Mouse (Mus musculus): ENCODE data around the gene Ugt2b34. TPM values are rescaled to one million over a fixed set of nuclear protein-coding genes. Genes with fewer than 3 reads are reported as not detected.

Gene Ugt2b34
- 0.06 TPM in 1 of 2 replicates, not detected in the other for polyA plus RNA-seq (2016; fragmentation: Nextera tagmentation; extraction: Ambion mirVana)

DNA sequence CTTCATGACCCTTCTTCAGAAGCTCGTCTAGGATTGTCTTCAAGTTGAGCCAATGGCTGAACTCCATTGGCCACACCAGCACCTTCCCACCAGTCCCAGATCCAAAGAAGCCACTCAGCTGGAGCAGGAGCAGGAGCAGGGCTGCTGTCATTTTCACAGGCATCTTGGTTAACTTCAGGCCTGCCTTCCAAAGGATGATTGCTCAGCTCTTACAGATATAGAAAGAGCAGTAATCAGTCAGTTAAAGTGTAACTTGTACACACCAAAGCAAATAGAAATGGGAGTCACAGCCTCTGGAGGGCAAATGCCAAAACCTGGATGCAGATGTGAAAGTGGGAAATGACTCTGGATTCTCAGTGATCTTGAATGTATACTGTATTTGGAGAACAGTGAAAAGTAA is at the start of gene Ugt2b34:
Gene Ugt2b34 (minus strand): TSS at position 180 of the 400 bp plus-strand sequence.
- H3K27me3 ChIP-seq (replicated peaks; ENCODE audit: low read depth, poor library complexity, severe bottlenecking): no peaks in the 10 kb centered on the region
- 62% methylated on average over 1 of the region's 1 CpGs for WGBS
- H3K9me3 ChIP-seq: no peaks in the 10 kb centered on the region
- no peak for DNase-seq (ENCODE audit: low spot score)
- H3K4me1 ChIP-seq: no peaks in the 10 kb centered on the region
- no peaks in the 10 kb centered on the region for H3K36me3 ChIP-seq (replicated peaks)
- no peak within 1 kb of the TSS for H3K4me3 ChIP-seq
- no peak within 1 kb of the TSS for H3K27ac ChIP-seq (replicated peaks)

DNA sequence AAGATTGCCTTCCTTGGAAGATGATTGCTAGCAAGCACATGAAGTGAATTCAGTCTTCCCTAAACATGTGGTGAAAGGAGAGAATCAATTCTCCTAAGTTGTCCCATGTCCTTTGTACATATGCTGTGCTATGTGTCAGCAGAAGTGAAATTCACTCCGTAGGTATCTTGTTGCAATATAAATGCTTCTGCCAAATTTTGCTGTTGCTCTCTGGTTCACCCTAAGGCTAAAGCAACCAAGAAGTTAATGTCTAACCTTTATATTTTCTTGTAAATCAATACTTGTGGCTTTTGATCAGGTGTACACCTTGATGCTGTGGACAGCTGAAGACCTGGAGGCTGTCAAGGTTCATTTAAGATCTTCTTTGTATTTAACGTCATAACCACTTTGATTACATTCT is 35.4 kb upstream of the Ugt2b34 start:
- Histone ChIP-seq H3K4me1 (no peaks in the 10 kb centered on the region), H3K36me3 (replicated peaks) (no peaks in the 10 kb centered on the region), H3K27ac (replicated peaks) (no peak overlapping the region), H3K27me3 (replicated peaks; ENCODE audit: low read depth, poor library complexity, severe bottlenecking) (no peaks in the 10 kb centered on the region), H3K9me3 (no peaks in the 10 kb centered on the region), H3K4me3 (no peak overlapping the region)
- WGBS: 93% methylated on average over 2 of the region's 2 CpGs
- DNase-seq (ENCODE audit: low spot score): no peak

DNA sequence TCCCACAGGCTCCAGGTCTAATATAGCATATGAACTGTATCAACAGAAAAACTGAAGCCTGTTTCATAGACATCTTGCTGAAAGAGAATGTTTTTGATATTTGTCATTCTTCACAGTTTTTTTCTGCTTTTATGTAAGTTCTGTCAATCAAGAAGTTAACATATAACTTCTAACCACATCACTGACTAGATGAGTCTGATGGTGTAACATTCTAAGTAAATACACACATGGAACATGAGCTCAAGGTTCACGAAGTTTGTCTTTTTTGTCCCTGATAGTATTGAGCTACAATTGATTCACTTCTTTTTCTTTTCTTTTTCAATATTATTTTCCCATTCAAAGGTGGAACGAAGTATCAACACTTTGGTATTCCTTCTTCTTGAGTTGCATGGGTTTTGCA is 19.7 kb upstream of the Ugt2b34 start, which contains the start of gene Ugt2b1:
Gene Ugt2b1 (minus strand): TSS at position 105 of the 400 bp plus-strand sequence.
- Histone ChIP-seq H3K27me3 (replicated peaks; ENCODE audit: low read depth, poor library complexity, severe bottlenecking) (no peaks in the 10 kb centered on the region), H3K36me3 (replicated peaks) (no peaks in the 10 kb centered on the region), H3K27ac (replicated peaks) (no peak within 1 kb of the TSS), H3K9me3 (no peaks in the 10 kb centered on the region), H3K4me1 (no peaks in the 10 kb centered on the region), H3K4me3 (no peak within 1 kb of the TSS)
- WGBS: 82% methylated on average over 2 of the region's 2 CpGs
- DNase-seq (ENCODE audit: low spot score): no peak

DNA sequence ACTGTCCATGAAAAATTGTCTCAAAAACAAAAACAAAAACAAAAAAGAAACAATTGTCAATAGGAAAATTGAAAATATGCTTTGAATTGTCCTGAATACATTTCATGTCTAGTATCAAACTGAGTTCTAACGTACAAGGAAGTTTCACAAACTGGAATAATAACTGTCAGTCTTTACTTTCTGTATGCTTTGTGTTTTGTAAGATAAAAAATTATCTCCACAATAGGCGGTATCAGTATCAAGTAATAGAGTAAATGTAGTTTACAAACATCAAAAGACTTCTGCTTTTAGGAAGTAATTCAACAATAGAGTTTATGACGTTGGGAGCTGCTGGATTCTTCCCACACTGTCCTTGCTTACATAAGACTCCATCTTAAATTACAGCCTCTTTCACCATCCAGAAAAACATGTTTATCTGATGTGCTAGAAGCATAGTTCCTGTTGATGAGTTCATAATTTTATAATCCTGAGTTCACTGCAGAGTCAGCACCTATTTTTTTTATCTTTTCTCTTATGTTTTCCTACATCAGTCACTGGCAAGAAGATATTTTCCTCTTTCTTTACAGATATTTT is 14.0 kb upstream of the Ugt2b34 start:
- no peaks in the 10 kb centered on the region for H3K27me3 ChIP-seq (replicated peaks; ENCODE audit: low read depth, poor library complexity, severe bottlenecking)
- no peaks in the 10 kb centered on the region for H3K9me3 ChIP-seq
- DNase-seq (ENCODE audit: low spot score): no peak
- H3K27ac ChIP-seq (replicated peaks): no peak overlapping the region
- 76% methylated on average over 3 of the region's 3 CpGs for WGBS
- no peak overlapping the region for H3K4me3 ChIP-seq
- H3K36me3 ChIP-seq (replicated peaks): no peaks in the 10 kb centered on the region
- H3K4me1 ChIP-seq: no peaks in the 10 kb centered on the region

DNA sequence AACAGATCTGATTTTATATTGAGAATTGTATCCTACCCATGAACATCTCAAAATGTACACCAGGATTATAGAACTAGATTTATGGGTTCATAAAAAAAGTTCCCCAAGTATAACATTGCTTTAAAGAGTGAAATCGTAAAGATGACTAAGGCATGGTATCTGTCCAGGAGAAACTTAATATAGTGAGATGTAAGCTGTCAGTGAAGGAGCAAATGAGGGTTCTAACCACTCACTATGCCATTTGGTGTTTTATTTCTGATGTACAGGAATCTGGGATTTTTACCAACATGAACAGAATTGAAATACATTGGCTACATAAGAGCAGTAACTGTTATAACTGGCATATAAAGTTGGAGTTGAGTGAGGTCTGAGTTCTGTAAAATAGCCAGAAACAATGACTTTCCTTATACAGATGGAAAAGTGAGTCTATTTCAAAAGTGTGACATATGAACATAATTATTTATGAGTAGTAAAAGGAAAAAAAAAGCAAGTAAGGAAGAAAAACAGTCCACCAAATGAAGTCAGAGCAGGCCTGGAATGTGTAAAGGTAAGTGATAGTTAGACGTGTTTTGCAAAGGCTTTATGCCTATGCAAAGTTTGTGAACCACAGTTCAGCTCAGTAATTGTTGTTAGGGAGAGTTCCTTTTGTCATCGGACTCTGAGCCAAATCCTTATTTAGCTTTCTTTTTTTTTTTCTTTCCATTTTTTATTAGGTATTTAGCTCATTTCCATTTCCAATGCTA is 4.8 kb upstream of the Ugt2b34 start:
- WGBS: 85% methylated on average over 3 of the region's 3 CpGs
- H3K4me1 ChIP-seq: no peaks in the 10 kb centered on the region
- no peaks in the 10 kb centered on the region for H3K27me3 ChIP-seq (replicated peaks; ENCODE audit: low read depth, poor library complexity, severe bottlenecking)
- no peak for DNase-seq (ENCODE audit: low spot score)
- H3K27ac ChIP-seq (replicated peaks): no peak overlapping the region
- H3K36me3 ChIP-seq (replicated peaks): no peaks in the 10 kb centered on the region
- no peak overlapping the region for H3K4me3 ChIP-seq
- H3K9me3 ChIP-seq: no peaks in the 10 kb centered on the region

DNA sequence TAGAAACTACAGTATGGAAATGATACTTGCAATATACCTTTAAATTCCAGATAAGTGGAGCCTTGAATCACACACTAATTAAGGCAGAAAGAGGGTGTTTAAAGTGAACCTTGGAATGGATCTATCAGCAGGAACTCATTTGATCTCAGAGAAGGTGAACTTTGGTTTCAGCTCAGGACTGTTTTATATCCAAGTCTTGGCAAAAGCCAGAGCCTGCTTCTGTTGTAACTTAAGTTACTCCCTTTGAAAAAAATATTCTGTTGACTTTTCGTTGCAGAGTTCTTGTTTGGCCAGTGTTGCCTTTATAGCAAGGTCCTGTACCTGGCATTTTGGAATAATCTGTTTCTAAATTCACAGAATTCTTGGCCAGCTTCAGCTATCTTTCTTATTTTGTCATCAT is 4.0 kb upstream of the Ugt2b34 start:
- no peaks in the 10 kb centered on the region for H3K9me3 ChIP-seq
- no peaks in the 10 kb centered on the region for H3K4me1 ChIP-seq
- no peak overlapping the region for H3K27ac ChIP-seq (replicated peaks)
- DNase-seq (ENCODE audit: low spot score): no peak
- no peaks in the 10 kb centered on the region for H3K36me3 ChIP-seq (replicated peaks)
- no peaks in the 10 kb centered on the region for H3K27me3 ChIP-seq (replicated peaks; ENCODE audit: low read depth, poor library complexity, severe bottlenecking)
- no peak overlapping the region for H3K4me3 ChIP-seq
- 71% methylated on average over 1 of the region's 1 CpGs for WGBS

DNA sequence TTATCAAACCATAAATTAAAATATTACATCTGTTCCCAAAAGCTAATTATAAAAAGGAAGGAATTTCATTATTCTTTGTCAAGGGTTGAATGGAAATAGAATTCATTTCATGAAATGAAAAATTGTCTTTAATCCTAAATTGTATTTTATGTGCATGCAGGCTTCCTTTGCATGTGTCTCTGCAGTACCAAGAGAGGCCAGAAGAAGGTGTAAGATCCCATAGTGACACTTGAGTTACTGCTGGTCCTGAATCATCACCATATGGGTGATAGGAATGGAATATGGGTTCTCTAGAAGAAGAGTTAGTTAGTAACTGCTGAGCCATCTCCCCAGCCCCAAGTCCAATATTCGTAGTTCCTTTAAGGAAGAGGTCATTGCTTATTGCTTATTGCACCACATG is 16.8 kb downstream of the Ugt2b34 start:
- Histone ChIP-seq H3K9me3 (0 out of 2 replicates have a peak, but pooled peaks cover 3% of the 10 kb centered on the region), H3K4me1 (no peaks in the 10 kb centered on the region), H3K27me3 (replicated peaks; ENCODE audit: low read depth, poor library complexity, severe bottlenecking) (no peaks in the 10 kb centered on the region), H3K27ac (replicated peaks) (no peak overlapping the region), H3K36me3 (replicated peaks) (no peaks in the 10 kb centered on the region), H3K4me3 (no peak overlapping the region)
- WGBS: 94% methylated on average over 1 of the region's 1 CpGs
- DNase-seq (ENCODE audit: low spot score): no peak

DNA sequence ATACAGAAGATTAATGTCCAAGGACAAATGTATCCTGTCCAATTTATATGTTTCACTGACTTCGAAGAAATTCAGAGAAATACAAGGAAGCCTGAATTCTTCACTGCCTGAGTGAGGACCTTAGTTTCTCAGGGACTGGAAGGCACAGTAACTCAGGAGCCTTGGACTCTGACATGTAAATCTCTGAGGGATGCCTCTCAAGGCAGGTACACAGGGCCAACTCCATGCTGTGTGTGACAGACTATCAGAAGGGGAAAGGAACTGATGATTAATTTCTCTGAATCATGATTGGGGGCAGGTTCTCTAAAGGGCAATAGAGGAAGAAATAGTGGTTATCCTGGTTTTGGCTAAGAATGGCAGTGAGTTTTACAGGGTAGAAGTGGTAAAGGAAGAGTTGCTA is 18.3 kb downstream of the Ugt2b34 start:
- WGBS: 85% methylated on average over 1 of the region's 1 CpGs
- no peaks in the 10 kb centered on the region for H3K4me1 ChIP-seq
- DNase-seq (ENCODE audit: low spot score): no peak
- H3K9me3 ChIP-seq: no peaks in the 10 kb centered on the region
- H3K27me3 ChIP-seq (replicated peaks; ENCODE audit: low read depth, poor library complexity, severe bottlenecking): no peaks in the 10 kb centered on the region
- no peak overlapping the region for H3K4me3 ChIP-seq
- H3K27ac ChIP-seq (replicated peaks): no peak overlapping the region
- H3K36me3 ChIP-seq (replicated peaks): no peaks in the 10 kb centered on the region

DNA sequence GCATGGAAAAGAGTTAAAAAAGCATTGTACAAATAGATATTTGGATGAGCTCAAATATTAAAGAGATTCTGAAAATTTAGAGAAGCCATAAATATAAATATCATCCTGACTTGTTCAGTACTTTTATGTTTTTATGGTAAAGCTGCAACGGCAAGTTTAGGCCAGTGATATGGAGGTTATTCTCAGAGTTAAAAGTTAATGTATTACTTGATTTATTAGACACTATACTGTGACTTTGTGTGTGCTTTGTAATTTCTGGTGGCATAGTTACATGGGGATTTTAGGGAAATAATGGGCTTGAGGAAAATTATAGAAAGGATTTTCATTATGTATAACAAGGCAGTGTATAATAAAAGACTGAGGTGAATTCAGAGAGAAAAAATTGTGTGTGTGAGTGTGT is 19.7 kb downstream of the Ugt2b34 start:
- Histone ChIP-seq H3K4me3 (no peak overlapping the region), H3K4me1 (no peaks in the 10 kb centered on the region), H3K36me3 (replicated peaks) (no peaks in the 10 kb centered on the region), H3K27ac (replicated peaks) (no peak overlapping the region), H3K27me3 (replicated peaks; ENCODE audit: low read depth, poor library complexity, severe bottlenecking) (no peaks in the 10 kb centered on the region), H3K9me3 (no peaks in the 10 kb centered on the region)
- 90% methylated on average over 1 of the region's 1 CpGs for WGBS
- DNase-seq (ENCODE audit: low spot score): no peak

DNA sequence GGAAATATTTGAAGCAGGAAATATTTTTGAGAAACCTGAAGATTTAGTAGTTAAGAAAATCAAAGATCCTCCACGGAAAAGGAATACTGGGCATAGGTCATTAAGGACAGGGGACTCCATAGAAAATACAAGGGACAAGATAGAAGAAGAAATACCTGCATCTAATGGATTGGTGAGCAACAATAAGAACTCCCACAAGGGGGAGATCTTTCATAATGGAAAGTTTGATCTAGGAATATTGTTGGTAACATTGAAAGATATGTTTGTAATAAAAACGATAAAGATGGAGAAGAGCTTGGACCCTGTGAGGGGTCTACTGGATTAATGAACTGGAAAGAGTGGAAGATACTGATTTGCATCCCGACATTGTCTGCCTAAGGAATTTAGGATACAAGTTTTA is 20.1 kb downstream of the Ugt2b34 start:
- Histone ChIP-seq H3K36me3 (replicated peaks) (no peaks in the 10 kb centered on the region), H3K9me3 (no peaks in the 10 kb centered on the region), H3K4me3 (no peak overlapping the region), H3K27ac (replicated peaks) (no peak overlapping the region), H3K27me3 (replicated peaks; ENCODE audit: low read depth, poor library complexity, severe bottlenecking) (no peaks in the 10 kb centered on the region), H3K4me1 (no peaks in the 10 kb centered on the region)
- 54% methylated on average over 3 of the region's 3 CpGs for WGBS
- DNase-seq (ENCODE audit: low spot score): no peak

DNA sequence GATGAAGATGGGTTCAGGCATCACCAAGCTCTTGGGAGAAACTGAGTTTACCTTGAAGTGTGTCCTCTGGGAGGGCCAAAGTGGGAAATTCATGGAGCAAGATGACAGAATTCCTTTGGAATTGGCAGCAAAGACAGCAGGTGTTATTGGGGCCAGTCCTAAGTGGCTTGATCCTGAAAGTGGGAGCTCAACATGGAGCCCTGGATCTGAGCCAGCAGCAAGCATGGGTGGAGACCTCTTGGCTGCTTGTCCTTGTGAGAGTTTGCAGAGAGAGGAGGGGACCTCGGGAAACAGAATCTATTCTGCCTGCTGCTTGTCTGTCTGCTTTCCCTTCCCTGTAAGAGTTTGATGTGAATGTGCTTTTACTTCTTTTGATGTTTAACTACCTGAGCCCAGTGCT is 34.9 kb downstream of the Ugt2b34 start:
- no peak overlapping the region for H3K4me3 ChIP-seq
- H3K36me3 ChIP-seq (replicated peaks): no peaks in the 10 kb centered on the region
- no peak overlapping the region for H3K27ac ChIP-seq (replicated peaks)
- 68% methylated on average over 1 of the region's 1 CpGs for WGBS
- H3K4me1 ChIP-seq: no peaks in the 10 kb centered on the region
- H3K27me3 ChIP-seq (replicated peaks; ENCODE audit: low read depth, poor library complexity, severe bottlenecking): no peaks in the 10 kb centered on the region
- H3K9me3 ChIP-seq: no peaks in the 10 kb centered on the region
- DNase-seq (ENCODE audit: low spot score): no peak

DNA sequence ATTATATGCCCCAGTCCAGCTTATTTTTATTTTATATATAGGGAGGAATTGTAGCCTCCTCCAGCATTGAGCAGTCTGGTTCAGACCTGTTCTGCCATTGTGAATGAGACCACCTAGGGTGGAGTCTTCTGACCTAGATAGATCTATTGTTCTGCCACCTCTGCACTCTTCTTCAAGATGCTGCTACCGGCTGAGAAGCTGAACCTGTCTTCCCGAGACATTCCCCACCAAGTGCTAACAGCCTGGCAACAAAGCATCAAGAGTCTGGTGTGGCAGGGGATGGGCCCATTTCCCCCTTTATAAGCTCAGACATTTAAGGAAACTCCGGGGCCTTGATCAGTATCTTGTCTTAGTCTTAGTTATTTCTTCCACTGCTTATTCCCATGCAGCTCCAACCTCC is 48.4 kb downstream of the Ugt2b34 start:
- no peak overlapping the region for H3K4me3 ChIP-seq
- 43% methylated on average over 3 of the region's 3 CpGs for WGBS
- no peaks in the 10 kb centered on the region for H3K36me3 ChIP-seq (replicated peaks)
- no peaks in the 10 kb centered on the region for H3K27me3 ChIP-seq (replicated peaks; ENCODE audit: low read depth, poor library complexity, severe bottlenecking)
- DNase-seq (ENCODE audit: low spot score): no peak
- no peak overlapping the region for H3K27ac ChIP-seq (replicated peaks)
- no peaks in the 10 kb centered on the region for H3K4me1 ChIP-seq
- no peaks in the 10 kb centered on the region for H3K9me3 ChIP-seq

DNA sequence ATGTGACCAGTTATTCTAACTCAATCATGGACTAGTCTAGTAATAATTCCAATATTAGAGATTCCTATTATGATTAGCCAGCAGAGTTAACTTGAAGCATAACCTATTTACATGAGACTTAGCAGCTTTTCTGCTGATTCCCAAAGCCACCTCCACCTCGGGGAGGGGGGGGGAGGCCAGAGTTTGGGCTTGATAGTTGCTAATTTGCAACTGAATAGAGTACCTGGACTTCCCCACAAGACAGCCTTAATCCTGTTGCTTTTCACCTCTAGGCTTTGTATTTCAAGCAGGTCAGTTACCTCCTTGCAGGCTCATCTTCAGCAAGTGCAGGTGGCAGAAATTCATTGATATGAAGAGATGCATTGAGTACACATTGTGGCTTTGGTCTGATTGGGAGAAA is 49.1 kb downstream of the Ugt2b34 start:
- Histone ChIP-seq H3K9me3 (no peaks in the 10 kb centered on the region), H3K27me3 (replicated peaks; ENCODE audit: low read depth, poor library complexity, severe bottlenecking) (no peaks in the 10 kb centered on the region), H3K36me3 (replicated peaks) (no peaks in the 10 kb centered on the region), H3K4me1 (no peaks in the 10 kb centered on the region), H3K4me3 (no peak overlapping the region), H3K27ac (replicated peaks) (no peak overlapping the region)
- no peak for DNase-seq (ENCODE audit: low spot score)
- 16% methylated on average over 1 of the region's 1 CpGs for WGBS
